Comparison of ENCODE assay signal across 8 mouse cellular contexts in the genomic region with DNA sequence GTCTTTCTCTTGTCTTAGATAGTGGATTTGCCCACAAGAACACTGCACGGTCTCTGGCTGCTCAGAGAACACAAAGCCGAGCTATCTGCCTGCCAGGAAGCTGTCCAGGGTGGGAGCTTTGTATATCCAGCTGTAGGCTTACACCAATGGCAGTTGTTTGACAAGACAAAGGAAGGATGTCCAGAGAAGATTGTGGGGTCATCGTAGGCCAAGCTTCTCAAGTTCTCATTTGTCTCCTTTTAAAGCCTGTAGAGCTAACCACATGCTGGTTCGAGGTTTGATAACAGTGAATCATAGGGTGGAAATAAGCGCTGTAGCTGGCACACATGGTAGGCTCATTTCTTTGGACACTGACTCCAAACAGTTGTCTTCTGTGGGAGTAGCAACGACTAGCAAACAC. TPM values are rescaled to one million over a fixed set of nuclear protein-coding genes. Genes with fewer than 3 reads are reported as not detected.
DNase-seq lines count a peak whose midpoint lies in the region; ATAC-seq and TF ChIP-seq lines count a peak whose summit lies in the region.

No protein-coding gene starts in this region.

- H3K36me3 ChIP-seq in hindbrain, postnatal 0 days (ENCODE audit: insufficient read depth, low read length), result no peaks in the 10 kb centered on the region
- H3K36me3 ChIP-seq in limb, embryonic 10.5 days, result no peaks in the 10 kb centered on the region

- intact Hi-C loops in heart, postnatal 36 days (cut with DNase I), result no loop called here

- no peaks in the 10 kb centered on the region for H3K4me1 ChIP-seq in hindbrain, postnatal 0 days (ENCODE audit: insufficient read depth, low read length)
- H3K4me1 ChIP-seq in limb, embryonic 10.5 days, result no peaks in the 10 kb centered on the region

- no peak overlapping the region for H3K4me2 ChIP-seq in hindbrain, postnatal 0 days (ENCODE audit: low read depth, low read length)

- no peak overlapping the region for H3K9ac ChIP-seq in hindbrain, postnatal 0 days (replicated peaks; ENCODE audit: low read length)

- DNase-seq in heart, postnatal 4 days, result peak; percentile 14
- DNase-seq in heart, postnatal 36 days, result no peak
- peak; percentile 94 for DNase-seq in MEL-GATA-1-ER (ENCODE audit: extremely low read depth, low read depth)
- peak; percentile 18 for DNase-seq in hindbrain, postnatal 0 days (ENCODE audit: low spot score)
- DNase-seq in lung, postnatal 25 days (ENCODE audit: low spot score), result peak; percentile 87
- DNase-seq in spleen, postnatal 4 days (ENCODE audit: low spot score in 2 of 2), result no peak
- DNase-seq in limb, embryonic 10.5 days (ENCODE audit: low spot score), result no peak
- no peak for DNase-seq in layer of hippocampus, adult 9-10 months (ENCODE audit: low spot score)

- TF ChIP-seq CTCF in hindbrain, postnatal 0 days (IDR thresholded peaks at IDR 0.05; ENCODE audit: low read depth), result no peak

- no peaks in the 10 kb centered on the region for H3K9me3 ChIP-seq in hindbrain, postnatal 0 days (ENCODE audit: low read length)
- no peaks in the 10 kb centered on the region for H3K9me3 ChIP-seq in limb, embryonic 10.5 days (replicated peaks)

- no peak overlapping the region for H3K4me3 ChIP-seq in hindbrain, postnatal 0 days (ENCODE audit: low read length)
- H3K4me3 ChIP-seq in limb, embryonic 10.5 days, result no peak overlapping the region

- 10% methylated on average over 6 of the region's 6 CpGs for WGBS in hindbrain, postnatal 0 days
- WGBS in limb, embryonic 10.5 days, result 63% methylated on average over 6 of the region's 6 CpGs

- ATAC-seq in hindbrain, postnatal 0 days, result peak; percentile 74

- H3K27ac ChIP-seq in hindbrain, postnatal 0 days, result no peak overlapping the region
- H3K27ac ChIP-seq in limb, embryonic 10.5 days, result no peak overlapping the region

- H3K27me3 ChIP-seq in hindbrain, postnatal 0 days (ENCODE audit: insufficient read depth, low read length), result no peaks in the 10 kb centered on the region
- H3K27me3 ChIP-seq in limb, embryonic 10.5 days (ENCODE audit: low read depth, poor library complexity, severe bottlenecking), result no peaks in the 10 kb centered on the region

RNA-seq across cellular contexts. Expression of gene Pde5a, which starts 24.5 kb away (rescaled TPM):
- total RNA-seq in heart, postnatal 4 days (2021), result 10 to 100 TPM in 1 of 2 experiments, 1 to 10 TPM in 1; 9.7 to 10.1 TPM
- 1 to 10 TPM; 3.5 to 4.9 TPM for total RNA-seq in heart, postnatal 36 days (2021)
- 5.3 and 7.9 TPM in 2 replicates for total RNA-seq in hindbrain, postnatal 0 days (2014; rRNA removed)
- 1.7 and 2.2 TPM in 2 replicates for polyA plus RNA-seq in hindbrain, postnatal 0 days (2015; fragmentation: Nextera tagmentation; extraction: Ambion mirVana)
- 2.6 and 2.7 TPM in 2 replicates for polyA plus RNA-seq in limb, embryonic 10.5 days (2016; fragmentation: Nextera tagmentation; extraction: Ambion mirVana)

Comparison
In these comparisons a context has a peak if more than half of its experiments do, and no peak if none do; other contexts are left out.
1. DNase-seq: peak in heart, postnatal 4 days (single experiment), MEL-GATA-1-ER (single experiment), hindbrain, postnatal 0 days (single experiment) and lung, postnatal 25 days (single experiment); none in heart, postnatal 36 days (0 of 2), spleen, postnatal 4 days (0 of 2), limb, embryonic 10.5 days (single experiment) and layer of hippocampus, adult 9-10 months (single experiment).